Comparison of ENCODE assay signal across 15 mouse cellular contexts in genomic region chr16:94608706-94609594, GRCm38 (mm10). TPM values are rescaled to one million over a fixed set of nuclear protein-coding genes. Genes with fewer than 3 reads are reported as not detected.
DNase-seq lines count a peak whose midpoint lies in the region; ATAC-seq and TF ChIP-seq lines count a peak whose summit lies in the region.
"Had no signal": no experiment of that assay in that cellular context is flagged by ENCODE, and none has a peak within 500 bp of the region (broad histone marks: within the 10 kb centered on the region; RNA-seq: fewer than 3 reads in every experiment).

No protein-coding gene starts in this region.

- no peak overlapping the region for H3K4me3 ChIP-seq in heart, embryonic 13.5 days
- H3K4me3 ChIP-seq in olfactory bulb, adult 2 months (ENCODE audit: insufficient read depth, low read depth, low read length): no peak overlapping the region
- H3K4me3 ChIP-seq: embryonic facial prominence, embryonic 10.5 days; neural tube, embryonic 12.5 days had no signal

- peaks cover 63% of the 10 kb centered on the region for H3K4me1 ChIP-seq in heart, embryonic 13.5 days
- peaks cover 5% of the 10 kb centered on the region for H3K4me1 ChIP-seq in olfactory bulb, adult 2 months (ENCODE audit: control insufficient read depth, insufficient read depth, low read length)
- H3K4me1 ChIP-seq: neural tube, embryonic 12.5 days had no signal

- no peaks in the 10 kb centered on the region for H3K9me3 ChIP-seq in heart, embryonic 13.5 days
- H3K9me3 ChIP-seq: embryonic facial prominence, embryonic 10.5 days; neural tube, embryonic 12.5 days had no signal

- H3K27ac ChIP-seq in heart, embryonic 13.5 days (replicated peaks): peak overlapping the region; percentile 45; the same call in 1 of the 2 replicates
- H3K27ac ChIP-seq in olfactory bulb, adult 2 months (ENCODE audit: insufficient read depth, low read depth, low read length): peak overlapping the region; percentile 25; the same call in 1 of the 2 replicates
- H3K27ac ChIP-seq: embryonic facial prominence, embryonic 10.5 days; neural tube, embryonic 12.5 days had no signal

- TF ChIP-seq CTCF in olfactory bulb, adult 2 months (IDR thresholded peaks at IDR 0.05; ENCODE audit: insufficient read depth, low read depth, low read length): no peak

- no peaks in the 10 kb centered on the region for H3K27me3 ChIP-seq in heart, embryonic 13.5 days (replicated peaks)
- H3K27me3 ChIP-seq: neural tube, embryonic 12.5 days had no signal

- H3K36me3 ChIP-seq in heart, embryonic 13.5 days: peaks cover 7% of the 10 kb centered on the region
- H3K36me3 ChIP-seq: neural tube, embryonic 12.5 days had no signal

- intact Hi-C loops in left cerebral cortex, postnatal 4 days (cut with DNase I): no loop called here

- no peak overlapping the region for H3K9ac ChIP-seq in heart, embryonic 13.5 days
- H3K9ac ChIP-seq: neural tube, embryonic 12.5 days had no signal

- no peak overlapping the region for H3K4me2 ChIP-seq in heart, embryonic 13.5 days
- H3K4me2 ChIP-seq: neural tube, embryonic 12.5 days had no signal

- 73% methylated on average over 9 of the region's 9 CpGs for WGBS in heart, embryonic 13.5 days
- 40% methylated on average over 9 of the region's 9 CpGs for WGBS in olfactory bulb, adult 2 months

- DNase-seq in adrenal gland, adult (ENCODE audit: inconsistent age in 2 of 2, low spot score in 1 of 2): peak; percentile 48 to 85
- no peak for DNase-seq in adrenal gland, postnatal 25 days
- DNase-seq in heart, adult 9 months (ENCODE audit: low spot score in 2 of 2): no peak
- peak; percentile 47 for DNase-seq in adipocyte (ENCODE audit: low spot score)
- no peak for DNase-seq in left cerebral cortex, postnatal 4 days
- no peak for DNase-seq in layer of hippocampus, postnatal 10 days (ENCODE audit: low spot score in 2 of 2)
- DNase-seq: cerebellum, adult 9-10 months; kidney, adult 8-10 months; lung, postnatal 10 days; midbrain, embryonic 14.5 days; spleen, adult 18-20 months had no signal

- no peak for ATAC-seq in heart, embryonic 13.5 days (ENCODE audit: extremely low read depth, insufficient number of reproducible peaks, low FRiP score, low TSS enrichment)

- TF ChIP-seq POLR2A in olfactory bulb, adult 2 months (IDR thresholded peaks at IDR 0.05; ENCODE audit: insufficient read depth, low read depth, low read length): no peak

RNA-seq across cellular contexts. Expression of gene Dyrk1a, which starts 39.1 kb away (rescaled TPM):
- total RNA-seq in adrenal gland, postnatal 25 days (2021): 59.4 and 76.4 TPM in 2 replicates
- 6.7 and 7.2 TPM in 2 replicates for polyA plus RNA-seq in heart, embryonic 13.5 days (2015; fragmentation: Nextera tagmentation; extraction: Ambion mirVana)
- not detected in 2 replicates for polyA plus RNA-seq in olfactory bulb, adult 2 months (2012; ENCODE audit: insufficient read depth, insufficient read length, low replicate concordance, missing spikeins)
- 100 to 1,000 TPM; 121 to 124 TPM for total RNA-seq in left cerebral cortex, postnatal 4 days (2021)
- total RNA-seq in layer of hippocampus, postnatal 10 days (2021): 10 to 100 TPM; 84.0 to 88.8 TPM

Comparison
In these comparisons a context has a peak if more than half of its experiments do, and no peak if none do; other contexts are left out.
1. DNase-seq: peak in adrenal gland, adult (2 of 2) and adipocyte (single experiment); none in adrenal gland, postnatal 25 days (single experiment), heart, adult 9 months (0 of 2), left cerebral cortex, postnatal 4 days (single experiment) and layer of hippocampus, postnatal 10 days (0 of 2).